Mouse (Mus musculus) gastrocnemius, postnatal 10 days (tissue): ENCODE results near the gene Nt5dc3. TPM values are rescaled to one million over a fixed set of nuclear protein-coding genes. Genes with fewer than 3 reads are reported as not detected.

Source experiments
- DNase-seq: peaks from one replicate; pipeline ENCODE4 v3.0.0; 2021; ENCODE audit warnings: mixed read lengths
- total RNA-seq, 2 experiments: library from RNA; stranded (reverse); gene quantifications; 2 replicates each; pipeline ENCODE4 v1.2.3; 2021

The Nt5dc3 gene
- total RNA-seq, 2 experiments from 2014 or later, result 19.0 to 25.8 TPM

DNA sequence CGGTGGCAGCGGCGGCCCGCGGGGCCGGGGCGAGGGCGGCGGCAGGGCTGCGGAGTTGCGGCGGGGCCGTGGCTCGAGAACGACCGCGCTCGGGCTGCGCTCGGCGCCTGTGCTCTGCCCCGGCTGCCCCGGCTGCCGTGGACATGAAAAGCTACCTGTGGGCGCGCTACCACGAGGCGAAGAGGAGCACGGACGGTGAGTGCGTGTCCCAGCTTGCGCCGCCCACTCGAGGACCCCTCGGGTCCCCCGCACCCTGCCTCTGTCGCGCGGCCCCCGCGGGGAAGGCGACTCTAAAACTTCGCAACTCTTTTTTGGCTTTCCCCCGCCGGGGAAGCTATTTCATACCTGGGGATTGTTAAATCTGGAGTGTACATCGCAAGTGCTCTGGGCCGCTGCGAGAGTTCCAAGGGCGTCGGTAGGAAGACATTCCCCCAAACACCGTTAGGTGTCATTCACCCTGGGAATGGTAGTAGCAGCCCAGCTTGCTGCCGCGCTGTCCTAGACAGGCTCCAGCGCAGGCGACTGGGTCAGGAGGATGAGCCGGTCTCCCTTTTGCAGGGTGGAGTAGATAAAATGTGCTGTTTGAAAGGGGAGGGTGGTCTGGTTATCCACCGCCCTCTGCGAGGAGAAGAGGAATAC lies 431 bp downstream of the Nt5dc3 start:
- peak; percentile 39 for DNase-seq

DNA sequence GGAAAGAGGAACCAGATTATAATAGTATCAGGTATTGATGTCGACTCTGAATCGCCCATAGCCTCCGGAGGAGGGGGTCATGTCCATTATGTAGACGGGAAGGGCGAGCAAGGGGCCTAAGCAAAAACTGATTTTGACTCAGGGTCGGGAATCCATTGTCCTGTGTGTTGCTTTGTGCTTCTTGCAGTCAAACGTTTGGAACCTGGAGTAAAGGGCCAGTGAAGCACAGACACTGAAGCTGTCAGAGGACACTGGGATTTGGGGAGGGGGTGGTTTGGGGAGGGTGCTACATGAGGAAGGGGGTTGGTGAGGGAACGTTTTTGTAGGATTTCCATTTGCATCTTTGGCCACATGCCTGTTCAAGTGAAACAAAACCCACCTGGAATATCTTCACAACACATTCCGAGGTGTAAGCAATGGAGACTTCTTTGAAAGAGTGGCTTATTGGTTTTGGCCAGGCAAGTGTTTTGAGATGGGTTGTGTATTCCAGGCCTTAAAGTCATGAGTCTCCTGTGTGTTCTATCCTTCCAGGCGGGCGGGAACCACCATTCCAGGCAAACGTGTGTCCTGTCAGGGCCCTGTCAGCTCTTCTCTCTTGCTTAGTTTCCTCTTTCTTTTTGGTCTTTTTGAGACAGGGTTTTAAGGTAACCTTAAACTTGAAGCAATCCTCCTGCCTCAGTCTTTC lies 1.2 kb downstream of the Nt5dc3 start:
- no peak for DNase-seq

GRCm38 (mm10) chr10:86781641-86782040 lies 2.8 kb downstream of the Nt5dc3 start:
- no peak for DNase-seq

DNA sequence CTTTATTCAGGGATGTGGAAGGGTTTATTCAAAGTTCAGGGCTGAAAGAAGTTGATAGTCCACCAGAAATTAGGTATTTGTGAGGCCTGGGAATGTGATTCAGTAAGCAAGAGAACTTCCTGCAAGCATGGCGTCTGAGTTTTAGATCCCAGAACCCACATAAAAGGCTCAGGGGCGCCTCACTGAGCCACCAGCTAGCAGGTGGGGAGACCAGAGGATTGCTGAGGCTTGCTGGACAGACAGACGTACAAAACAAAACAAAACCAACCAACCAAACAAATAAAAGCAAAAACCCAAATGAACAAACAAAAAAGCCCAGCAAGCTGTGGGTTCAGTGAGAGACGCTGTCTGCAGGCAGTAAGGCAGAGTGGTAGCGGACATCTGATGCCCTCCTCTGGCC lies 3.9 kb downstream of the Nt5dc3 start:
- DNase-seq, result no peak

- no peak for DNase-seq
Measured at GRCm38 (mm10) chr10:86783561-86783960, 4.8 kb downstream of the Nt5dc3 start.

DNA sequence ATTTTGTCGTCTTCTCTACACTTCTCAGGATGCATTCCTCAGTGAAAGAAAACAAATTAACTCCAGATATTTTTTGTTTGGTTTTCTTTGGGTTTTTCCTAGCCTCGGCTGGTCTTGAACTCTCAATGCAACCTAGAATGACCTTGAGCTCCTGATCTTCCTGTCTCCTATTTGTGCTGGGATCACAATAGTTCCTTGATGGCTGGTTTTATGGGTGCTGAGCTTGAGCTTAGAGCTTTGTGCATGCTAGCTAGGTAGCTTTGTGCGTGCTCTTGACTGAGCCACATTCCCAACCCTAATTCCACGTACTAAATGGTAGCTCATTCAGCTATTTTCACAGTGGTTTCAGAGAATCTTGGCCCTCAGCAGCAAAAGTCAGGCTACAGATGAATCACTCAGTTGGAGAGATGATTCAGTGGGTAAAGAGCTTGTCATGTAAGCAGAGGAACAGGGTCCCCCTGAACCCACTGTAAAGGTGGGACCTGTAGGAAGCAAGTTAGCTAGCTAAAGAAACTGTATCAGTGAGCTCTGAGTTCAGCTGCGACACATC lies 5.4 kb downstream of the Nt5dc3 start:
- DNase-seq, result no peak

DNA sequence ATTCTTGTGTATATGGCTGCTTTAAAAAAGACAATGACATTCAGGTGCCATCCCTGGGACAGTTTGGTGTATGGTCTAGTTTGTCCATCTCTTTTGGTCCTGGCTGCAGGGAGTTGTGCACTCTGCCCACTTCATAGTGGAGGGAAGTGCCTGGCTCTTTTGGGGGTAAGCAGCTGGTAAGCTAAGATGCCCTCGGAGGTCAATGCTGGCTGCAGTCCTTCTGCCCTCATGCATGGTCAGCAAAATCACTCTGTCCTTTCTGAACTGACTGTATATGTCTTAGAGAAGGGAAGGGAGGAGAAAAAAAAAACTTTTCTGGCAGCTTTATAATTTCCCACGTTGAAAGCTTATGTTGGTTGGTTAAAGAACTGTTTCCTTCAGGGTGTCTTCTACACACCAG lies 6.6 kb downstream of the Nt5dc3 start:
- DNase-seq, result no peak

GRCm38 (mm10) chr10:86786083-86786482 lies 7.3 kb downstream of the Nt5dc3 start:
- DNase-seq, result no peak

DNA sequence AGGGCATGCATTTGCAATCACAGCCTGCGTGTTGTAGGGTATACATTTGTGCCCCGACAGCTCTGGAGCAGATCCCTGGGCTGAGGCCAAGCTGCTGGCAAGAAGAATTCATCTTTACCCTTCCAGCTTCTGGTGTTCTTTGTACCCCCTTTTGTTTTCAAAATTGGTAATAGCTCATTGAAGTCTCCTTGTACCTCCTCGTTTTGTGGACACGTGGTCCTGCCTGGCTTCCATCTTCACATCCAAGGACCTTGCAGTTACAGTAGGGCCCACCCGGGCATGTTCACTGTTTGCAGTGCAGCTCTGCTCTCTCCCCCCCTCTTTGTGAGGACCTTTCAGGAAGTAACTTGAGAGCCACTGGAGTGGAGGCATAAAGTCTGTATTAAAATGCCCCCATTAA lies 9.4 kb downstream of the Nt5dc3 start:
- DNase-seq, result no peak

DNA sequence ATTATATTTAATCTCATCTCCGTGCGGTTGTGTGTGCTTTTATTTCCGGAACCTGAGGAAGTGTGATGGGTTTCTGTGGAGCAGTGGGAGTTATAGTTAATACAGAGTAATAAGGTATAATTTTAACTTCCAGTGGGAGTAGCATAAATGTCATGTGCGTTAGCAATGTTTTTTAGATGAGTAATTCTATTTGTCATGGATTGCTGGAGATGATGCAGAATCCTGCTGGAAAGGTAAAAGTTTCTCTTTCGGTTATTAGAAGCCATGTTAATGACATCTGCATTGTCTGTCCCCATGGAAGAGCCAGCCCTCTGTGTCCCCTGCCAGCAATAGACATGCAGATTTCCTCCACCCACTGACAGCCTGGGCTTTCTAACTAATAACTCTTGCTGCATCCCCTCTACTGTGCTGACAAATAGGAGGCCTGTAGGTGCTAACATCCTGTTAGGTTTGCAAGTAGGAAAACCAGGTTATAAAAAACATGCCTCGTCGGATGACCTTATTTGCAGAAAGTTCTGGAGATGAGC lies 10.4 kb downstream of the Nt5dc3 start:
- no peak for DNase-seq

GRCm38 (mm10) chr10:86791507-86792184 lies 12.8 kb downstream of the Nt5dc3 start:
- DNase-seq, result no peak

GRCm38 (mm10) chr10:86793509-86793951 lies 14.7 kb downstream of the Nt5dc3 start:
- DNase-seq, result no peak

- DNase-seq, result no peak
Measured at GRCm38 (mm10) chr10:86794196-86794595, 15.4 kb downstream of the Nt5dc3 start.

- DNase-seq, result no peak
Measured at GRCm38 (mm10) chr10:86794794-86795535, 16.2 kb downstream of the Nt5dc3 start.

GRCm38 (mm10) chr10:86796073-86796741 lies 17.4 kb downstream of the Nt5dc3 start:
- no peak for DNase-seq

DNA sequence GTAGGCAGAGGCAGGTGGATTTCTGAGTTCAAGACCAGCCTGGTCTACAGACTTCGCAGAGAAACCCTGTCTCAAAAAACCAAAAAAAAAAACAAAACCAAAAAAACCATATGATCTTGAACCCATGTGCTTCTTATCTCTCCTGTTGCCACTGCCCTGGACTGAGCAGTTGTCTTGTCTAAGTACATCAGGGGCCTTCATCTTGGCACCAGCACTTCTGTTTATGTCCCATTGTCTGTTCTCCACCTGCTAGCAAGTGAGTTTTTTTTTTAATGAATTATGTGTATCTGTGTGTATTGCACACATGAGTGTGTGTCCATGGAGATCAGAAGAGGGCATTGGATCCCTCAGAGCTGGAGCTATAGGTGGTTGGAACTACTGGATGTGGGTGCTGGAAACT lies 28.6 kb downstream of the Nt5dc3 start:
- no peak for DNase-seq

DNA sequence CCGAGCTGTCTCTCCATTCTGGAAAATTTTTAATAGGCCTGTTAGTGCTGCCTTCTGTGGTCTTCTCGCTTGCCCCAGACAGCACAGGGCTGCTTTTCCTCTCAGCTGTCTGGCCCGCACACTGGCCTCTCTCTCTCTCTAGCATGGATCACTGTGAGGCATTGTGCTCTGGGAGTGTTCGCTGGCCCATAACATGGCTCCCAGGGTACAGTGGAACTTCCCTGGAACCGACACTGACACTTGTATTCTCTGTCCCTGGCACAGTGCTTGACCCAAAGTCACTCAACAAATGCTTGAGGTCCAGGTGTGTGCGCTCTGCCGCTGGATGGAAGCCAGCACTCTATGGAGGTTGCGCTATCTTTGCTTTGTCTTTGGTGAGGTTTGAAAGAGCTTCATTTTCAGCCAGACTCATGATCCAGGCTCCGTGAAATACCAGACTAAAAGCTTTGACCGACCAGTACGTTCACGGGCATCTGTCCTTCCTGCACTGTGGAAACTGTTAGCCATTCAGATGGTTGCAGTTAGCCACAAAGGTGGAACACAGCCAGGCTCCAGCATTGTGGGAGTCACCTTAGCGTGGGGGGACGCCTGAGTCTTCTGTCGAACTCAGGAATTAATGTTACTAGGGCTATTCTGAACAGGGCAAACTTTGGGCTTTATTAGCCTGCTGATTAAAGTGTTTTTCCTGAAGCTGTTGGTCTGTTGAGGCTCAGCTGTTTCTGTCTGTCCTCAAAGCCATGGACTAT lies 29.4 kb downstream of the Nt5dc3 start:
- DNase-seq, result no peak

DNA sequence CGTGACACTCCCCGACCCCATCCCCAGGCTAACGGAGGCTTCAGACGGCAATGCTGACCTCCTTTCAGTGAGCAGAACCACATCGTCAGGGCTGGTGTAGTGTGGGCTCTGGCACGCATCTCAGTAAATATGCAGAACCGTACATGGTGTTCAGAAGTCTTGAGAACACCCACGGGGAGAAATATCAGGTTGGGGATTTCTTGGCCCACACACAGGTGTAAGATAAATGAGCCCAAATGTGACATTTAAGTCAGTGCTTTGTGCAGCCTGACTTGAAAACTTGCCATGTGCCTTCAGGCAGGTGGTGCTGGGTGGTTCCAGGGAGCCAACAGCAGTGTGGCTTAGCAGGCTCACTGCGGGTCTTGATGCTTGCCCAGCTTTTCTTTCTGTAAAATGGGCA lies 31.2 kb downstream of the Nt5dc3 start:
- no peak for DNase-seq

- DNase-seq, result no peak
Measured at GRCm38 (mm10) chr10:86810612-86811011, 31.8 kb downstream of the Nt5dc3 start.

DNA sequence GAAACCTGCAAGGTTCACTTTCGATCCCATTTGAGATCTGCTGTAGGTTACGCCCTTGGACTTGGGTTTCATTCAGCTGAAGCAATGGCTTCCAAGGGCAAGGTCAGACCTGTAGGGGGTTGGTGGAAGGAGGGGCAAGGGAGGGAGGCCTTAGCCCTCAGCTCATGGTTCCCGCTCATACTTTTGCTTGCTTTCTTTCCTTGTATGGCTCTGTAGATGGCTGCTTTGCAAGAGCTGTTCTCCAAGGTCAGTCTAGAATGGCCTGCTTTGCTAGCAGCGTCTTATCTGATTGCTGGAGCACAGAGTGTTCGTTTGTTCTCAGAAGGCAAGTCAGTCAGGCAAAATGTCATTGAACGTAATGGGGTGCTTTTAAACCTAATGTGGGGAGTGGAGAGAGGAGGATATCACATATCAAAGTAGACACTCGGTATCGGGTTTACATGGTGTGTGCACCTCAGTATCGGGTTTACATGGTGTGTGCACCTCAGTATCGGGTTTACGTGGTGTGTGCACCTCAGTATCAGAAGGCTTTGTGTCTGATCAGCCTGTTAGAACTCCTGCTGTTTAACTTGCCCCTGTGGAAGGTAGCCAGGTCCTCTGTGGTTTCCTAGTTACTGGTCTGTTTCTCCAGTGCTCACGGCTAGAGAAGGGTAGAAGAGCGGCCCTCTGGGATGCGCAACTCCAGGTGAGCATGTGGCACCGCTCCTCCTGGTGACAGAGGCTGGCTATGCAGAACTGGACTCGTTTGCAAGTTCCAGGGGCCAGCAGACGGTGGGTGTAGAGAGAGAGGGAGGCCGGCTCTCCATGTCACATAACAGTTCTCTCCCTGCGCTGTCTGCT lies 35.7 kb downstream of the Nt5dc3 start:
- no peak for DNase-seq
